Mouse (Mus musculus) heart, postnatal 4 days (tissue): ENCODE measurements around the gene Stpg3. TPM values are rescaled to one million over a fixed set of nuclear protein-coding genes. Genes with fewer than 3 reads are reported as not detected.
"Not testable (repeated sequence)": the region's sequence is repeated elsewhere in the genome, so short reads cannot be mapped to it uniquely, and the experiment has no call there.

Experiments
- DNase-seq: peaks from one replicate; pipeline ENCODE4 v3.0.0; 2021
- total RNA-seq, 2 experiments: library from RNA; stranded (reverse); gene quantifications; 2 replicates each; pipeline ENCODE4 v1.2.3; 2021

The Stpg3 gene
- not detected for total RNA-seq

DNA sequence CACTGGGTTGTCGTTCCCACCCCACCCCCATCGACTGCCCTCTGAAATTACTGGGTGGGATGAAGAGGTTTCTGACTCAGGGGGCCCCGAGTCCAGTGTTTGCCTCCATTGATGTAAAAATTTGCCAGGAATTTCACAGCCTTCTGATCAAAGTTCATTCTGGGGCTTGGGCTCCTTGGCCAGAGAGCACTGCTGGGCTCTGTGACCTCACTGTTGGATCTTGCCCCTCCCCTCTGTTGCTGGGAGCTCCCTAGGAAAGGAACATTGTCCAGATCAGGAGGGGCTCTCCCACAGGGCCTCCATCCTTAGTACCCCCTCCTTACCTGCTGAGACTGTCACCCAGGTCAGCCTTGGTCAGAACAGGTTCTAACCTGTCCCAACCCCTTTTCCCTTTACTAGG lies at the start of gene Stpg3:
Stpg3 (minus strand) TSS at position 194 of the 400 bp plus-strand sequence.
- DNase-seq = no peak

DNA sequence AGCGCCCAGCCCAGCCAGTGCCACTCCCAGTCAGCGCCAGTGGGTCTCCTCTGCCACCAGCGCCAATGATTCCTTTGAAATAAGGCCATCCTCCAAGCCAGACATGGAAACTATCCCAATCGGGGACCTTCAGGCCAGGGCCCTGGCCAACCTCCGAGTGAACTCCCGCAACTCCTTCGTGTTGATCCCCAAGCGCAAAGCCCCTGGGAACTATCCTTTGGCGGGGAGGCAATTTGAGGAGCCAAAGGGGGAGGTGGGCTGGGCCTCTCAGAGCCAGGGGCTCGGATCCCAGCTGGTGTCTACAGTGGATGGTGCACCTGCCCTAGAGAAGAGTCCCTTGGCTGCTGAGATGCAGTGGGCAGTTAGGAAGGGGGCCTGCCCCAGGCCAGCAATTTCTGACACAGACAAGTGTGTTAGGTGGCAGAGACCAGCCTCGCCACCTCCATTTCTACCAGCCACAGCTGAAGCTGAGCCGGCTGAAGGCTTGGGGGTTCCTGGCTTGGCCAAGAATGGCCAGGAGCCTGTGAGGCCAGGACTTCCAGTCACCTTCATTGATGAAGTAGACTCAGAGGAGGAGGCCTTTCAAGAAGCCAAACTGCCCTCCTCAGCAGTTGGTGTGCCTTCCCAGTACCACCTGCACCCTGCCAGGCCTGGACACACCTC lies 49.3 kb upstream of the Stpg3 start:
- no peak for DNase-seq

DNA sequence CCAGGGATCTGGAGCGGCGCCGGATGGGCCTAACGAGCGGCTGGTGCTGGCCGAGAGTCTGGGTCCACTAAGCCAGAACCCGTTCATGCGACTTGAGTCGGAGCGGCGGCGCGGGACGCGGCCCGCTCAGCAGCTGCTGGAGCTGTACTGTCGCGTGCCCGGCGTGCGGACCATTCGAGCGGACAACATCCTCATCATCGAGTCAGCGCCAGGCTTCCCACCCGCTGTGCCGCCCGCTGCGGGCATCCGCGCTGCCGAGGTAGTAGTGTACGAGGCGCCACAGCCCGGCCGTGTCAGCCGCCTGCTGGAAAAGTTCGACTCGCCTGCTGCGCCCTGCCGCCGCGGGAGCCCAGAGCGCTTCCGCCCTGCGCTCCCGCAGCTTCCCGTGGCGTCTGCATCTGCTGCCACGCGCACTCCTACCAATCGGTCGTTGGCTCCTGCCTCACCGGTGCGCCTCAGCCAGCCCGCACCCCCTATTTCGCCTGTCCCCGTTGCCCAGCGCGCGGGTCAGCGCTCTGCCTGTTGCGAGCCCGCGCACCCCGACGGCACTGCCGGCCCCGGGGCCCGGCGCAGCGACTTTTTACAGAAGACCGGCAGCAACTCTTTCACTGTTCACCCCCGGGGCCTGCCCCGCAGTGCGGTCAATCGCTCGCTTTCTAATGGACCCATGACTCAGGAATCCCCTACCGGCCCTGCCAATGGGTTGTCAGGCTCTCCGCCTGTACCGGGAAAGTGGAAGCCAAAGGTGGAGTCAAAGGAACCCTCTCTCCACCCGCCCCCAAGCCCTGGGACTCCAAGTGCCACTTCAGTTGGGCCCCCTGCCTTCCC lies 48.6 kb upstream of the Stpg3 start:
- peak; percentile 36 for DNase-seq

DNA sequence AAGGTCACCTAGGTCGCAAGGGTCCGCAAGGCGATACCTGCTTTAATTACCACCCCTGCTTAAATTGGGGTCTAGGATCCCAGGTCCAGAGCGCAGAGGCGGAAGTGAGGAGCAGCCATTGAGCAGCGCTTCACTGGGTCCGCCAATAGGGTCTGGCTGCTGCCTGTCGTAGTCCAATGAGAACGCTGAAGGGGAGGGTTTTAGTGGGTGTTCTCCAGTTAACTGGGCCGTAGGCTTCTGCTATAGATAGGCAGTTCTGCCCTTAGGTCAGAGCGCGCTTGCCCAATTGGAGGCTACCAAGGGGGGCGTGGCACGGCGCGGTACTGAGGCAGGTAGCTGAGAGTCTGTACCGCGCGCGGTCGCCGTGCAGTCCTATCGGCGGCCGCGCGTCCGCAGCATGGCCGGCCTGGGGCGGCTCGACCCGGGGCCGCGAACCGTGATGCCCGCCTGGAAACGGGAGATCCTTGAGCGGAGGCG lies 47.9 kb upstream of the Stpg3 start, which contains the start of gene Tprn:
Tprn (plus strand) TSS at position 328 of the 477 bp plus-strand sequence.
- peak; percentile 93 for DNase-seq

DNA sequence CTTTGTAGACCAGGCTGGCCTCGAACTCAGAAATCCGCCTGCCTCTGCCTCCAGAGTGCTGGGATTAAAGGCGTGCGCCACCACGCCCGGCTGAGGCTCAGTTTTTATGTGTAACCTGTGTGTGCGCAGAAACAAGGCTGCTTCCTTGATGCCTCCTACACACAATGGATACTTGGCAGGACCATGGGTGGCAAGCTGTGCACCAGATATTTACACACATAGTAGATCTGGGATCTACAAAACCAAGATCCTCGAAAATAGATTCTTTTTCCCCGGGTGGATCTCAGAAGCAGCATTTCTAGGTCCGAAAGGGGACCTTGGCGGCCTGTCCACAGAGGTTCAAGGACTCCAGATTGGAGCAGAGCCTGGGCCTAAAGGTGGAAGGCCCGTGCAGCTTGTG lies 47.4 kb upstream of the Stpg3 start:
- DNase-seq = no peak

DNA sequence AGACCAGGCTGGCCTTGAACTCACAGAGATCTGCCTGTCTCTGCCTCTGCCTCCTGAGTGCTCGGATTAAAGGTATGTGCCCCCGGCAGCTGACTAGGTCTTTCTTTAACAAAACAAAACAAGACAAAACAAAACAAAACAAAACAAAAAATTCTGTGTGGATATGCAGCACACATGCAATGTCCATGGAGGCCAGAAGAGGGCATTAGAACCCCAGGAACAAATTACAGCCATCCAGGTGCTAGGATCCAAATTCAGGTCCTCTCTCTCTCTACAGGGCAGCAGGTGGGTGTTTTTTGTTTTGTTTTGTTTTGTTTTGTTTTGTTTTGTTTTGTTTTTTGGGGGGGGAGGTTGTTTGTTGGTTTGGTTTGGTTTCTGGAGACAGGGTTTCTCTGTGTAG lies 44.5 kb upstream of the Stpg3 start:
- no peak for DNase-seq

DNA sequence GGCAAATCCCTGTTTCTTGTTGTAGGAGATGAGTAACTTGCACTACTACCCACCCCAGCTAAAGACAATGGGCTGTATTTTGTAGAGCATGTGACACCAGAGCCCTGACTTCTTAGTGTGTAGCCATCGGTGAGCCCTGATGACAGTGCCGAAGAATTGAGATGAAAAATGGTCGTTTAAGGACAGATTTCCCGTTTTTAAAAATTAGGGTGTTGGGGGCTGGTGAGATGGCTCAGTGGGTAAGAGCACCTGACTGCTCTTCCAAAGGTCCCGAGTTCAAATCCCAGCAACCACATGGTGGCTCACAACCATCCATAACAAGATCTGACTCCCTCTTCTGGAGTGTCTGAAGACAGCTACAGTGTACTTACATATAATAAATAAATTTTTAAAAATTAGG lies 42.8 kb upstream of the Stpg3 start:
- not testable (repeated sequence) for DNase-seq

DNA sequence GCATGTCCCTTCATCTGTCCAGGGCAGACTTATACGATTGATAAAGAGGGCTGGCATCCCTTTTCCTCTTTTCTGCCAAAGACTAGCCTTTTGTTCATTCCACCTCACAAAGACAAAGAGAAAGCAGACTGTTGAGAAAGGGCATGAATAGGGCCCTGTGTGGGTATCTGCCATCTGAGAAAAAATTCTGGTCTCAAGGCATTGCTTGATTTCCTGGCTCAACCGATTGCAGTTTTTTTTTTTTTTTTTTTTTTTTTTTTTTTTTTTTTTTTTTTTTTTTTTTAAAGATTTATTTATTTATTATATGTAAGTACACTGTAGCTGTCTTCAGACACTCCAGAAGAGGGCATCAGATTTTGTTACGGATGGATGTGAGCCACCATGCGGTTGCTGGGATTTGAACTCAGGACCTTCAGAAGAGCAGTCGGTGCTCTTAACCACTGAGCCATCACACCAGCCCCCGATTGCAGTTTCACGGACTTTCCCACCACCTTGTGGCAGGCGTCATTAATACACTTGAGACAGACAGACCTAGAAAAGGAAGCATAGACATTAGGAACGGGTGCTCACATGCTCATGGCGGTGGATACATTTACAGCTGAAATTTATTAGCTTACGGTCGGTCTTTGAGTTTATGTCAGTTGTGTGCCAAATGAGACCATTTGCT lies 42.1 kb upstream of the Stpg3 start:
- DNase-seq = peak; percentile 67

DNA sequence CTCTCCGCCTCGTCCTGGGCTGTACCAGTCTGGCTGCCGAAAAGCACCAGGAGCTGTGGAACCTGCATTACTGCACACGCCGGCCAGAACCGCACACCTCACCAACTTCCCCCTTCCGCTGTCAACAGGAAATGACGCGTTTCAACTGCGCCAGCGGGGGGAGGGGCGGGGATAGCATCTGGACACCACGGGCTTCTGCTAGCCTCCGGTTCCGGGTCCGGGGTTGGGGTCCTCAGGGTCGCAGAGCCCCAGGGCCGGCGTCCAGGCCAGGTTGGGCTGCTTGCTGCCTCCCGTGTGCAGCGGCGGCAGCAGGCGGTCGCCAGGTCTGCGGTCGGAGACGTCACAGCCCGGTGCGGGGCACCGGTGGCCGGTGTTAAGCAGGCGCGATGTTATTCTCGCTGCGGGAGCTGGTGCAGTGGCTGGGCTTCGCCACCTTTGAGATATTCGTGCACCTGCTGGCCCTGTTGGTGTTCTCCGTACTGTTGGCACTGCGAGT lies 40.9 kb upstream of the Stpg3 start, which contains the start of gene Tmem203:
Tmem203 (plus strand) TSS at position 156 of the 496 bp plus-strand sequence.
- DNase-seq = peak; percentile 88

DNA sequence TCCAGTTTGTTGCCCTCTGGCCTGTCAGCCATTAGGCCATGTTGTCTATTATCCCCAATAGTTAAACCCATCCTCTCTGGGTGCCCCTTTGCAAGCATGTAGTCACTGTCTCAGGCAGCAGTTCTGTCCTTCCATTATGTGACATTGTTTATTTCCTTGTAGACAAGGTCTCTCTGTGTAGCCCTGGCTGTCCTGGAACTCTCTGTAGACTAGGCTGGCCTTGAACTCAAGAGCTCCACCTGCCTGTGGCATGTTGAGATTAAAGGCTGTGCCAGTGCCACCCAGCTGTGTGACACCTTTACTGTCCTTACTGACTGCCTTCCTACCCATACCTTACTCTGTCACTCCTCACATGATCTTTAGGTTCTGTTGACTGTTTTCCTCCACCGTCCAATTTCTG lies 37.9 kb upstream of the Stpg3 start:
- no peak for DNase-seq

DNA sequence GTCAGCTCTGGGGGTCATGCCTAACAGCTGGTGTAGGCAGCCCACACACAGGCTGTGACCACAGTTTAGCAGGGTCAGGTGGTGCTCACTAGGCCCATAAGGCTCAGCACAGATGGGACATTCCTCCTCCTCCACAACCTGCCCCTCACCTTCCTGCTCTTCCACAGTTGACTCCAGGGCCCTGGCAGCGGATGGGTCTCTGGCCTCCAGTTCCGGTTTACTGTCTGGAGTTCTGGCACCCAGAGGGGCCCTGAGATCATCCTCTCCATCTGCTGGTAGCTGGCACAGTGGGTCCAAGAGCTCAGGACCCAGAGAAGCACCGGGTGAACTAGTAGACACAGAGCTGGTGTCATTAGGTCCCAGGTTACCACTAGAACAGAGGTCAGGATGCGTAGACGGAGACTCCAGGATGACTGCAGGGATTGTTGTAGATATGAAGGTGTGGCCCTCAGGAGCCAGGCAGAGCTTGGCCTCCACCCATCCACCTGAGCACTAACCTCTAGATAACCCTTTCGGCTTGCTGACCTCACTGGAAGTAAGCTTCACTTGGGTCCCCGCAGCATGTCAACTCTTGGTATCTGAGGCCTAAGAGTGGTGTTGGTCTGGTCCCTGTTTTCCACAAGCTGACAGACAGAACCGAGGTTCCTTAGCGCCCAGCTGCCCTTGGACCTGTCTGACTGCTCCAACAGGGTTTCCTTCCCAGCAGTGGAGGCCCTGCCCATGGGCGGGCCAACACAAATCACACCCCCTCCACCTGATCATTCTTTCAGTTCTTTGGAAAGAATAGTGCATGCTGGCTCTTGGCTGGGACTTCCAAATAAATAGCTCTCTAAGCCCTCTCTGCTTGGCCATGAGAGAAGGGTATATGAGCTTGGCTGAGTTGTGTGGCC lies 32.0 kb upstream of the Stpg3 start, which contains the start of gene AL732309.1:
AL732309.1 (minus strand) TSS at position 681 of the 890 bp plus-strand sequence.
- DNase-seq = no peak

DNA sequence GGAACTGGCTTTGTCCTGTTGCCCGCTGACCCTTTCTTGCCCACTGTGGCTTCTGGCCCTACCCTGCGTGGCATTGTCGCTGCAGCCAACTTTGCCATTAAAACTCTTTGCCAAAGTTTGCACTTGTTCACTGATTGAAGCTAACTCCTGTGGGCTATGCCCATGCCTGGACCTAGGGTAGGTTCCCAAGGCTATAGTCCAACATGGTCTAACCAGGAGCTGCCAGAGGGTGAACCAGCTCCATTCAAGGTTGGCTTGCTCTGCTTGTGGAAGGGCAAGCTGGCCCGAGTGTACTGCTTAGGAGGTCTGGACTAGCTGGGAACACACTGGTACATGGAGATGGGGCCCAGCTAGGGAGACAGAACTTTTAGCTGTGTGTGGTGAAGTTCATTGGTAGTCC lies 29.7 kb upstream of the Stpg3 start:
- DNase-seq = no peak

DNA sequence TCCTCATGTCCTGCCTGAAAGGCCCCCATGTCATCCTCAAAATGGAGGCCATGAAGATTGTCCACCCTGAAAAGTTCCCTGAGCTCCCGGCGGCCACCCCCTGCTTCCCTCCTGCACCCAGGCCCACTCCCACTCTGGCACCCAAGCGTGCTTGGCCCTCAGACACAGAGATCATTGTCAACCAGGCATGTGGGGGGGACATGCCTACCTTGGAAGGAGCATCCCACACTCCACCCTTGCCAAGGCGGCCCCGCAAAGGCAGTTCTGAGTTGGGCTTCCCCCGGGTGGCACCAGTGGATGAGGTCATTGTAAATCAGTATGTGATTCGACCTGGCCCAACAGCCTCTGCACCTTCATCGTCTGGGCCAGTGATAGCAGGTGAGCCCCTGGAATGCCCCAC lies 28.9 kb upstream of the Stpg3 start:
- DNase-seq = no peak

DNA sequence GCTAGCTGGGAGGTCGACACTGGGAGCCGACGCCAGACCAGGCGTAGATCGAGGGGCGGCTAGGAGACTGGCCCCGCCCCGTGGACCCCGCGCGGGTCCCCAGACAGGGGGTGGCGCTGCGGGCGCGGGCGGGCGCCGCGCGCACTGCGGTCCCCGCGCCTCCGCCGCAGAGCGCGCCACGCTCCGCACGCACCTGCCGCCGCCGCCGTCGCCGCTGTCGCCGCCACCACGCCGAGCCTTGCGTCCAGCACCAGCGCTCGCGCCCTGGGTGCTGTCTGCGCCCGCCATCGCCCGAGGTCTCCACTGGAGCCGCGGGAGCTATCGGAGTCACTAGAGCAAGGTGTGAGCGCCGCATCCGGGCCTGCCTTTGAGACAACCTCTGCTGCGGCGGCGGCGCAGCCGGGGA lies 27.7 kb upstream of the Stpg3 start, which contains the start of the genes Rnf208 and Cysrt1:
Rnf208 (plus strand) TSS at position 155 of the 406 bp plus-strand sequence.
Cysrt1 (minus strand) TSS at position 352 of the 406 bp plus-strand sequence.
- no peak for DNase-seq

DNA sequence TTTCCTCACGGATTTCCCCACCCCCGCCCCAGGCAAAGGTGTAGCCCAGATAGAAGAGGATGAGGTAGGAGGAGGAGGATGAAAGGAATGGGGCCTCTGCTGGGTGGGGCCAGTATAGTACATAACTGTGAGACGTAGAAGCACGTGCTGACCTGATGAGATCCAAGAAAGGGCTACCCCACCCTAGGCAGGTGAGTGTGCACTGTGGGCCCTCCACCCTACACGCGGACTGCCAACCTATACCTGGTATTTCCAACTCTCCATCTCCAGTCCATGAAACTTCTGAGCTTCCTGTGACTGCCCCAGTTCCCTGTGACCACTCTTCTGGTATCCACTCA lies 27.0 kb upstream of the Stpg3 start:
- no peak for DNase-seq

DNA sequence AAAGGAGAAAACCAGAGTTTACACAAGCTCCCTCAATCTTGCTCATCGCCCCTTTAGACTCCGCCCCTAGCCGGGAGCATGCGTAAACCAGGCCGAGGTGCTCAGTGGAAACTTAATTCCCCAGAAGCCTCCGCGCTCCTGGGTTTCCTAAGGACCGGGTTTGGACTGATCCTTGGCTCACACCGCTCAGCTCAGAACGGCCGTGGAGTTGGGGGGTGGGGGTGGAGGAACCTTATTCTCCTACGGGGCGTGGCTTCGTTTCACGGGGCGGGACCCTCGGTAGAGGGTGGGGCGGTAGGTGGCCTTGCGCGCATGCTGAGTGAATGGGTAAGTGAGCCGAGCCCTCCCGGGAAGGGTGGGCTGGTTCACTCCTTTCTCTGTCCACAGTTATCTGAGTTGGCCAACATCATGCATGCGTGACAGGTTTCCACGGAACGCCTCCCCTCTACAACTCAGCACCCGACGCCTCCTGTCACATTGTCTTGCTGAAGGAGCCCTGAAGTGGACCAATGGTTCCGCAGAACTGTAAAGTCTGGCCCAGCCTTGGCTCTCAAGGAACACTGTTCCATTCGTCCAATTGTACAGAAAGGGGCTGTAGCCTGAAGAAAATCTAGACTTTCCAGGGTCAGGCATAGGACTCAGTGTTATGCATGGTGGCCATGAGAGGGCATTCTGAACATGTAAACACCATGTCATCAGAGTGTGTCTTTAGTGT lies 26.4 kb upstream of the Stpg3 start:
- DNase-seq = peak; percentile 59

DNA sequence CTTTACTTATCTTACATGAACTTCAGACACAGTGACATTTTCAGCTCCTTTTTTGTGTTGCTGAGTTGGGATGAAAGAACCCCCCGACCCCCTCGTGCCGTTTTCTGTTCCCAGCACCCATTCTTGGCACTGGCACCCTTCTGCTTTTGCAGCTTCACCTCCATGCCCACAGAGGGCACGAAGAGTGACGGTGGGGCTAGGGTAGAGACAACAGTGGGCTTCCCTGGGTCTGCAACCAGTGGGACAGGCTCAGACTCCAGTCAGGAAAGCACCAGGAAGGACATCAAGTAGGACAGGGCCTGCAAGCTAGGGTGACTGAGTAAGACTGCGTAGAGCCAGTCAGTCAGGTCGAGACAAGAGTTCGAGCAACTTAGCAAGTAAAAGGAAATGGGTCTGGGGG lies 25.9 kb upstream of the Stpg3 start:
- DNase-seq = no peak

DNA sequence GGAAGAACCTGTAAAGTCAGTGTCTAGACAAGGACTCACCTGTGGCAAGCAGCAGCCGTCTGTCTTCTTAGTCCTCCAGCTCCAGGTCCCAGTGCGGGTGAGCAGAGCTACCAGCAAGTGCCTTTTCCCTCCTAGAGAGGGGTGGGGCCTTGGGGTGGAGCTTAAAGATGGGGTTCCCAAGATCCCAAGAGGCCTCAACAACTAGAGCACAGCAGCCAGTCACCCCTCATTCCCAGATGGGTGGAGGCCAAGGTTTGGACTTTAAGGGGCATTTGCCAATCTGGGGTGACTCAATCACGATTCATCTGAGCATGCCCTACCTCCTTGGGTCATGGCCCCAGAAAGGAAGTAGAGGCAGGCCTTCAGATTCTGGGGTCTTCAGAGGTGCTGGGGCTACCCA lies 25.3 kb upstream of the Stpg3 start:
- no peak for DNase-seq

DNA sequence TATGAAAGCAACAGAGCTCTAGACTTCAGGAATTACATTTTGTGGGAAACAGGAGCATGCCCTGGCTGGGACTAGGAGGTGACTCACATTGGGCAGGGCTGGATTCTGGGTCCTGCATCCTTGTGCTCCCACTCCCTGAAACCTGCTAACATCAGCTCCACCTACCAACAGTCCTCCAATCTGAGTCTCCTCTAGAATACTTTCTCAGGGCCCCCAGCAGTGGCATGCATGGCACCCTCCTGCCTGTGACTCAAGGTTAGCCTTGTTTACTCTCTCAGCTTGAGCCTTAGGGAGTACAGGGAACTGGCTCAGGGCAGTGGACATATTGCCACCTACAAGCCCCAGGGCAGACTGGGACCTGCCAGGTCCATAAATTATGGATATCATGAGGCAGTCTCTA lies 23.7 kb upstream of the Stpg3 start:
- no peak for DNase-seq

DNA sequence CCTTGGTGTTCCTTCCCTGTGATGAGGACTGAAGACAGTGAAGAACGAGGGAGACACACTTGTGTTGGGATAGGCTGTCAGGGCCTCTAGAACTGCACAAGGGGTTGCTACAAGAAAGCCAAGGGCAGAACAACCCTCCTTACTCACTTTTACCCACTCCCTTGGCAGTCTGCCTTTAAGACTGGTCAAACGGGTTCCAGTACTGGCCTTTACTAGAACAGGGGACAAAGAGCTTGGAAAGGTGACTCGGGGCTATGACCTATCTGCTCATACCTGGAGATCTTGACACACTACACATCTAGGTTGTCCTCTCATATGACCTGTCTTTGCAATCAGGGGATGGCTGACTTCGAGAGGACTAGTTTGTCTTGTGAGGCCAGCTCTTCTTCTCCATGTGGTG lies 23.1 kb upstream of the Stpg3 start:
- no peak for DNase-seq

DNA sequence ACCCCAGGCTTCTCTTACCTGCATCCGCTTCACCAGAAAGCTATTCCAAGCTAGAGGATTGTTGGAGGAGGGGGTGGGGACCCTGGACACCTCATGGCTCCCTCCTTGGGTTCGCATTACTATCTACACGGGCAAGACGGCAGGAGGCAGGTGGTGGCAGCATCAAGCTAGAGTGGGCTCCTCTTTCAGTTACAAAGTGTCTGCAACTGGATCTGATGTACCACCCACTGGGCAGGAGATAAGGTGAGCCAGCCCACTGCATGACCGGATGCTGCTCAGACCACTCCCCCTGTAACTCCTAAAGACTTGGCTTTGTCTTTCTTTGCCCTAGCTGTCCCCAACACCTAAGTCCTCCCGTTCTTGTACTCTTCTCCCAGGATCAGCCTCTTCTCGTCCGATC lies 22.2 kb upstream of the Stpg3 start, which contains the start of gene Rnf224:
Rnf224 (minus strand) TSS at position 174 of the 400 bp plus-strand sequence.
- no peak for DNase-seq
